Mouse (Mus musculus): Measurements from ENCODE around the gene Kalrn. TPM values are rescaled to one million over a fixed set of nuclear protein-coding genes. Genes with fewer than 3 reads are reported as not detected.

Kalrn gene
- polyA plus RNA-seq, 1 experiment from 2014 or later, result 16.8 TPM

DNA sequence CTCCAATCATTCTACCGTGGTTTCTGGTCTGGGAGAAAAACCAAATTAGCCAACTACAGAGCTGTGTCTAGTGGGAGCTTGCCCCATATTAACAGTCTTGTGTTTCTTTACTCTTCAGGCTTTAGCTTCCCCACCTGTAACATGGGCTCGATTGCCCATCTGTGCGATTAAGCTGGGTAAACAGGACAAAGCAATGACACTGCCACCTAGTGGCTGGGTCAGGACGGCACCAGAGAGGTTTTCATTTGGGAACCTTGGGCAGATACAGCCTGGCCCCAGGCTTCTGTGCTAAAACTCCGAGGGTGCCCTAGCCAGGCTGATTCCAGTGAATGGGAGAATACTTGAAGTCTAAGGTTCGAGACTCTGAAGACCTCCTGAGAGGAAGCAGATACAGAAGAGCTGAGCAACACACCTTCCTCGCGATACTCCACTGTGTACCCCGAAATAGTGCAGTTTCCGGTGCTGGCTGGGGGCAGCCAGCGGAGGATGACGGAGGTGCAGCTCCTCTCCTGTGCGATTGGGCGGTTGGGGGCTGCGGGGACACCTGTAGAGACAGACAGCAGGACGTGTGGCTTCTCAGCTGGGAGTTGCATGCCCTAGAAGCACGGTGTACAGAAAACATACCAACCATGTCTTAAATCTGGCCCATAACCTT is 584.8 kb downstream of the Kalrn start:
- H3K9ac ChIP-seq (ENCODE audit: low read length), result no peak overlapping the region
- 62% methylated on average over 17 of the region's 17 CpGs for WGBS
- no peak for ATAC-seq (ENCODE audit: low FRiP score)

DNA sequence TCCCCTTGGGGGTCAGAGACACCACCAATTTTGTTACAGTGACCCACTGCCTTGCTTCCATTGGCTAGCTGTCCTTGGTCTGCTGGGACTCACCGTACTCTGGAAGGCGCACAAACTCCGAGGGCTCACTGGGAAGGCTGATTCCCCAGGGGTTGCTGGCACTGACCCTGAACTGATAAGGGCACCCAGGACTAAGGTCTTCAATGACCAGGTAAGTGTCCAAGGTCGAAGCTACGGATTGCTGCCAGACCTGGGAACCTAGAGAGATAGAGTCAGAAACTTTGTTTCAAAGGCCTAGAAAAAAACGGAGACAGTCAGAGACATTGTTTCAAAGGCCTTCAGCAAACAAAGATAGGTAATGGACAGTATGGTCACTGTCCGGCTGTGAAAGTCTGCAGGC is 586.3 kb downstream of the Kalrn start:
- Histone ChIP-seq H3K4me3 (ENCODE audit: low read depth, low read length) (no peak overlapping the region), H3K9ac (ENCODE audit: low read length) (no peak overlapping the region), H3K4me2 (no peak overlapping the region), H3K27me3 (ENCODE audit: control insufficient read depth, insufficient read depth, low read length) (no peaks in the 10 kb centered on the region), H3K36me3 (ENCODE audit: control insufficient read depth, insufficient read depth, low read length) (no peaks in the 10 kb centered on the region), H3K27ac (ENCODE audit: low read depth, low read length) (no peak overlapping the region), H3K4me1 (ENCODE audit: control insufficient read depth, insufficient read depth, low read length) (no peaks in the 10 kb centered on the region), H3K9me3 (ENCODE audit: control insufficient read depth, low read length) (no peaks in the 10 kb centered on the region)
- ATAC-seq (ENCODE audit: low FRiP score) (no peak), DNase-seq (ENCODE audit: low spot score, missing footprints) (no peak)
- 90% methylated on average over 7 of the region's 7 CpGs for WGBS

More for the DNA sequence above, 584.8 kb downstream of the Kalrn start:
- Histone ChIP-seq H3K27me3 (ENCODE audit: control insufficient read depth, insufficient read depth, low read length) (no peaks in the 10 kb centered on the region), H3K9me3 (ENCODE audit: control insufficient read depth, low read length) (no peaks in the 10 kb centered on the region), H3K27ac (ENCODE audit: low read depth, low read length) (no peak overlapping the region), H3K4me1 (ENCODE audit: control insufficient read depth, insufficient read depth, low read length) (no peaks in the 10 kb centered on the region), H3K4me2 (no peak overlapping the region), H3K4me3 (ENCODE audit: low read depth, low read length) (no peak overlapping the region), H3K36me3 (ENCODE audit: control insufficient read depth, insufficient read depth, low read length) (no peaks in the 10 kb centered on the region)
- peak; percentile 88 for DNase-seq (ENCODE audit: low spot score, missing footprints)

DNA sequence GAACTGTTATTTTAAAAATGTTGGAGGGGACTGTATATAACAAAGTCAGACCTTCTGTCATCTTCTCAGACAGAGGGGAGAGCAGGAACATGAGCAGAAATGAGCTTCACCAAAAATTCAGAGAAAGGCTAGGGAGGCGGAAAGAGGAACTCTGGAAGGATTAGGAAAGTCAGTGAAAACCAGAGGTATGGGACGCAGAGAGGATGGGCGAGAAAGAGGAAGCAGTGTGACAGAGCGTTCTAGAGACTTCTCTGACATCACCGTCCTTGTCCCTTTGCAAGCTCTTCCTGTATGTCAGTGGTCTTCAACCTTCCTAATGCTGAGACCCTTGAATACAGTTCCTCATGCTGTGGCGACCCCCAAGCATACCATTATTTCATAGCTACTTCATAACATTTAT is 588.0 kb downstream of the Kalrn start:
- DNase-seq (ENCODE audit: low spot score, missing footprints), result no peak
- Histone ChIP-seq H3K9me3 (ENCODE audit: control insufficient read depth, low read length) (no peaks in the 10 kb centered on the region), H3K4me3 (ENCODE audit: low read depth, low read length) (no peak overlapping the region), H3K27me3 (ENCODE audit: control insufficient read depth, insufficient read depth, low read length) (no peaks in the 10 kb centered on the region), H3K9ac (ENCODE audit: low read length) (no peak overlapping the region), H3K36me3 (ENCODE audit: control insufficient read depth, insufficient read depth, low read length) (no peaks in the 10 kb centered on the region), H3K27ac (ENCODE audit: low read depth, low read length) (no peak overlapping the region), H3K4me1 (ENCODE audit: control insufficient read depth, insufficient read depth, low read length) (no peaks in the 10 kb centered on the region), H3K4me2 (no peak overlapping the region)
- 88% methylated on average over 6 of the region's 6 CpGs for WGBS
- ATAC-seq (ENCODE audit: low FRiP score), result no peak

DNA sequence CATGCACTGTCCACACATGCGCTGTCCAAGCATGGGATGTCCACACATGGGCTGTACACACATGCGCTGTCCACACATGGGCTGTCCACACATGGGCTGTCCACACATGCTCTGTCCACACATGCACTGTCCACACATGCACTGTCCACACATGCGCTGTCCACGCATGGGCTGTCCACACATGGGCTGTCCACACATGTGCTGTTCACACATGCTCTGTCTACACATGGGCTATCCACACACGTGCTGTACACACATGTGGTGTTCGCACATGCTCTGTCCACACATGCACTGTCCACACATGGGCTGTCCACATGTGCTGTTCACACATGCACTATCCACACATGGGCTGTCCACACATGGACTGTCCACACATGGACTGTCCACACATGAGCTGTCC is 589.6 kb downstream of the Kalrn start:
- H3K36me3 ChIP-seq (ENCODE audit: control insufficient read depth, insufficient read depth, low read length), result no peaks in the 10 kb centered on the region
- DNase-seq (ENCODE audit: low spot score, missing footprints) (no peak), ATAC-seq (ENCODE audit: low FRiP score) (no peak)
- peaks cover 2% of the 10 kb centered on the region; the same call in 1 of the 2 replicates for H3K4me1 ChIP-seq (ENCODE audit: control insufficient read depth, insufficient read depth, low read length)
- H3K4me2 ChIP-seq, result no peak overlapping the region
- no peak overlapping the region for H3K27ac ChIP-seq (ENCODE audit: low read depth, low read length)
- 97% methylated on average over 6 of the region's 6 CpGs for WGBS
- H3K9ac ChIP-seq (ENCODE audit: low read length), result no peak overlapping the region
- H3K27me3 ChIP-seq (ENCODE audit: control insufficient read depth, insufficient read depth, low read length), result no peaks in the 10 kb centered on the region
- H3K4me3 ChIP-seq (ENCODE audit: low read depth, low read length), result no peak overlapping the region
- H3K9me3 ChIP-seq (ENCODE audit: control insufficient read depth, low read length), result no peaks in the 10 kb centered on the region

DNA sequence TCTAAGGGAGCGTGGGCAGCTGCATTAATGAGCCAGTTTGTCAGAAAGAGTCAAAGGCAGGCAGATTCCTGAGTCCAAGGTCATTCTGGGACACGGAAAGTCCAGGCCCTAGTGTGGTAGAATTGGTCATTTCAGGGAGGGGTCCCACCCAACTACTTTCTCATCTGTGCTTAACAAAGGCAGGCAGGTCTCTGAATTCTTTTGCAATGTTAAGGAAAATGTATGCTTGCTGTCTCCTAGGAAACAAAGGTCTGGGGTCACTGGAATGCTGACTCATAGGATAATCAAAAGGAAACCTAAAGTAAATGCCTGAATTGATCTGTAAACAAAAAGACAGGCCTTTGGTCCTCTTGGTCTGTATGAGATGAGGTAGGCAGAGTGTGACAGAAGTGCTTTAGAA is 593.5 kb downstream of the Kalrn start:
- Histone ChIP-seq H3K36me3 (ENCODE audit: control insufficient read depth, insufficient read depth, low read length) (no peaks in the 10 kb centered on the region), H3K27me3 (ENCODE audit: control insufficient read depth, insufficient read depth, low read length) (no peaks in the 10 kb centered on the region)
- ATAC-seq (ENCODE audit: low FRiP score), result no peak

DNA sequence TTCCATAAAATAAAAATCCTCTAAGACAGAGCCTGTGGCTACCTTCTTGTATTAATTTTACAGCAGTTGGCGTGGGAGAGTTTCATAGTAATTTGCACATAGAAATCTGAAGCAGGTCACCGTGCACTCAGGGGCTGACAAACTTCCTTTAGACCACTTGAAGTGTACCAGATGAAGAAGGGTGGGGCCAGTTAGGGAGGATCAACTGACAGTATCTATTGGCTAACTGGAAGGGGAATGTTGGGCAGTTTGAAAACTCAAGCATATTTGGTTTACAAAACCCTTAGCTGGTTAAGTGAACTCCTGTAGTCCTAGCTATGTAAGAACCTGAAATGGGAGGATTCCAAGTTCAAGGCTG is 606.1 kb downstream of the Kalrn start:
- H3K36me3 ChIP-seq (ENCODE audit: control insufficient read depth, insufficient read depth, low read length), result peaks cover 4% of the 10 kb centered on the region; the same call in 1 of the 2 replicates
- H3K4me2 ChIP-seq, result peak overlapping the region; percentile 60
- H3K27me3 ChIP-seq (ENCODE audit: control insufficient read depth, insufficient read depth, low read length), result no peaks in the 10 kb centered on the region
- 73% methylated on average over 2 of the region's 2 CpGs for WGBS
- H3K9ac ChIP-seq (ENCODE audit: low read length), result peak overlapping the region; percentile 82; the same call in 1 of the 2 replicates
- peak; percentile 52; the same call in 1 of the 2 replicates for ATAC-seq (ENCODE audit: low FRiP score)
- H3K4me1 ChIP-seq (ENCODE audit: control insufficient read depth, insufficient read depth, low read length), result peaks cover 11% of the 10 kb centered on the region
- no peak overlapping the region for H3K27ac ChIP-seq (ENCODE audit: low read depth, low read length)
- no peaks in the 10 kb centered on the region for H3K9me3 ChIP-seq (ENCODE audit: control insufficient read depth, low read length)
- H3K4me3 ChIP-seq (ENCODE audit: low read depth, low read length), result no peak overlapping the region; the same call in 1 of the 2 replicates
- DNase-seq (ENCODE audit: low spot score, missing footprints), result no peak

More for the DNA sequence above, 593.5 kb downstream of the Kalrn start:
- Histone ChIP-seq H3K4me2 (no peak overlapping the region), H3K9ac (ENCODE audit: low read length) (no peak overlapping the region), H3K4me1 (ENCODE audit: control insufficient read depth, insufficient read depth, low read length) (peaks cover 2% of the 10 kb centered on the region; the same call in 1 of the 2 replicates), H3K4me3 (ENCODE audit: low read depth, low read length) (no peak overlapping the region), H3K9me3 (ENCODE audit: control insufficient read depth, low read length) (no peaks in the 10 kb centered on the region; the same call in 1 of the 2 replicates), H3K27ac (ENCODE audit: low read depth, low read length) (no peak overlapping the region)
- WGBS, result 47% methylated on average over 2 of the region's 2 CpGs
- DNase-seq (ENCODE audit: low spot score, missing footprints), result no peak

DNA sequence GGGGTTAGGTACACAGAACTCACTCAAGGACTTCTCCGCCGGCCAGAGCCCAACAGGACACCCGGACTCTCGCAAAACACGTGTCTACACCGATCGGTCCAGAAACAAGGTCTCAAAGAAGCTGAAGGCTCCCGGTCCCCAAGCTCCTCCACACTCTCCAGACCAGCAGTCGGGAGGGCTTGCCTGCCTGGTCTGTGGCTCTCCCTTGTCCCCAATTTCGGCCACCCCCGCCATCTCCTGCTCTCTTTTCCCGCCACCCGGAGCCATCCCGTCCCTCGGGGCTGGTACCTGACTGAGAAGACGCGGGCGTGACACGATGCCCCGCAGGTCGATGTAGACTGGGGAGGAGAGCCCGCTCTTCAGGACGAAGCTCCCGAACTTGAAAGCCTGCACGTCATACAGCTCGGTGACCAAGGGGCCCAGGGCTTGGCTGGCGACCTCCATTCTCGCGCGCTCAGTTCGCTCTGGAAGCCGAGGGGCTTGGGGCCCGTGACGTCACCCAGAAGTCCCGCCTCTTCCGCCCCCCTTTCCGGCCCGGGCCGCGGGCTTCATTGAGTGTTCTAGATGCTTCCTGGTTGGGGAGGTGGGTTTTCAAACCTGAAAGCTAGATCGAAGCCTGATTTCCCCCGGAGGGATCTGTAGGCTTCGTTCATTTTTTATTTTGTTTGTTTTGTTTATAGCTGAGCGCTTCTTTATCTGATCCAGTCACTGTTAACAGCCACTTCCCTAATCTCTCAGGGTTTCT is 606.6 kb downstream of the Kalrn start, which contains the start of gene Umps:
Umps (minus strand) TSS at position 501 of the 745 bp plus-strand sequence.
- 2% methylated on average over 44 of the region's 44 CpGs for WGBS
- Histone ChIP-seq H3K9ac (ENCODE audit: low read length) (peak within 1 kb of the TSS; percentile 82), H3K4me2 (peak within 1 kb of the TSS; percentile 60), H3K4me3 (ENCODE audit: low read depth, low read length) (peak within 1 kb of the TSS; percentile 66), H3K9me3 (ENCODE audit: control insufficient read depth, low read length) (no peaks in the 10 kb centered on the region), H3K36me3 (ENCODE audit: control insufficient read depth, insufficient read depth, low read length) (peaks cover 7% of the 10 kb centered on the region; the same call in 1 of the 2 replicates), H3K27ac (ENCODE audit: low read depth, low read length) (no peak within 1 kb of the TSS), H3K27me3 (ENCODE audit: control insufficient read depth, insufficient read depth, low read length) (no peaks in the 10 kb centered on the region), H3K4me1 (ENCODE audit: control insufficient read depth, insufficient read depth, low read length) (peaks cover 11% of the 10 kb centered on the region)
- peak; percentile 99 for DNase-seq (ENCODE audit: low spot score, missing footprints)
- peak; percentile 96 for ATAC-seq (ENCODE audit: low FRiP score)

DNA sequence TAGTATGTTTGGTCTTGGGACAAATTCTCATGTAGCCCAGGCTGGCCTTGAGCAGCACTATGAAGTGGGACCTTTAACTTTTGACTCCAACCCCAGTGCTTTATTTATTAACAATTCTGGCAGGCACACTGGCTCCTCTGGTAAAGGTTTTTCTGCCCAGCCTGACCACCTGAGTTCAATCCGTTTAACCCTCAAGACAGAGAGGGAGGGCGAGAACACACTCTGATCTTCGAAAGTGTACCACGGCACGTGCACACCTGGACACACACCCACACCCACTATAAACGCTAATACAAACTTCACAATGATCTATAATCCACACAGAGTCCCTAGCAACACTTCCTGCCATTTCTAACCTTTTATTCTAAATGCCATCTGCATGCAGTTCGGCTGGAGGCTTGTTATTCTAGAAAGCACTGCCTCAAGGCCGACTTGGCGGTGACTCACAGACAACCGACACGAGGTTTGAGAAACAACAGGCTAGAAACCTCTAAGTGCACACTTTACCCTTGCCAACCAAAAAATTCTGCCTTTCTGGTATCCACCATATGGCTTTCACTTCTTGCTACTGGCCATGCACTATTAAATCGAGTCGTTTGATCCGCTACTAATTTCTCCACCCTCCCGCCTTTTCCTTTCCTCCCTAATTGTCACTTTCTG is 607.3 kb downstream of the Kalrn start:
- H3K4me1 ChIP-seq (ENCODE audit: control insufficient read depth, insufficient read depth, low read length), result peaks cover 11% of the 10 kb centered on the region
- no peak overlapping the region for H3K27ac ChIP-seq (ENCODE audit: low read depth, low read length)
- peak overlapping the region; percentile 82 for H3K9ac ChIP-seq (ENCODE audit: low read length)
- H3K36me3 ChIP-seq (ENCODE audit: control insufficient read depth, insufficient read depth, low read length), result peaks cover 12% of the 10 kb centered on the region; the same call in 1 of the 2 replicates
- no peak for DNase-seq (ENCODE audit: low spot score, missing footprints)
- no peak for ATAC-seq (ENCODE audit: low FRiP score)
- no peaks in the 10 kb centered on the region for H3K27me3 ChIP-seq (ENCODE audit: control insufficient read depth, insufficient read depth, low read length)
- H3K4me2 ChIP-seq, result peak overlapping the region; percentile 60
- no peaks in the 10 kb centered on the region for H3K9me3 ChIP-seq (ENCODE audit: control insufficient read depth, low read length)
- H3K4me3 ChIP-seq (ENCODE audit: low read depth, low read length), result peak overlapping the region; percentile 66
- 19% methylated on average over 15 of the region's 15 CpGs for WGBS

DNA sequence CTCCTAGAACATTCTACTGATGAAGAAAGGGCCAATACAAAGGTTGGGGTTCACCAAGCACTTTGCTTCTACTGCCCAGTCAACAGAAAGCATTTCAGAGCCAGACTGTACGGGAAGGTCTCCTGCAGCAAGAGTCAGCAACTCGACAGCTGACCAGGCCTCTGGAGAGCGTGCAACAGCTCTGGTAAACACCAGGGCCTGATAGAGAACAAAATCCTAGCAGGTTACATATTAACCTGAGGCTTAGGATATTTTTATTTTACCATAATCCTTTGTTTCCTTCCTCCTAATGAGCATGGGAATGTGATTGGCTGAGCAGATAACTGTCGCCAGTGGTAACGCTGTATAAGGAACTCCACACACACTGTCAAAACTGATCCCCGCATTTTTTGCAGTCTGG is 609.8 kb downstream of the Kalrn start:
- Histone ChIP-seq H3K9ac (ENCODE audit: low read length) (no peak overlapping the region), H3K36me3 (ENCODE audit: control insufficient read depth, insufficient read depth, low read length) (peaks cover 13% of the 10 kb centered on the region; the same call in 1 of the 2 replicates), H3K9me3 (ENCODE audit: control insufficient read depth, low read length) (no peaks in the 10 kb centered on the region), H3K27ac (ENCODE audit: low read depth, low read length) (no peak overlapping the region), H3K27me3 (ENCODE audit: control insufficient read depth, insufficient read depth, low read length) (no peaks in the 10 kb centered on the region), H3K4me3 (ENCODE audit: low read depth, low read length) (no peak overlapping the region), H3K4me1 (ENCODE audit: control insufficient read depth, insufficient read depth, low read length) (peaks cover 11% of the 10 kb centered on the region), H3K4me2 (no peak overlapping the region)
- 94% methylated on average over 6 of the region's 6 CpGs for WGBS
- DNase-seq (ENCODE audit: low spot score, missing footprints) (no peak), ATAC-seq (ENCODE audit: low FRiP score) (no peak)

All from midbrain, embryonic 11.5 days (tissue).